Mouse (Mus musculus): ENCODE measurements at regions not wholly inside any gene's neighbourhood (a gene's known extent, or its start where the extent isn't known, plus 50 kb on each side); places are given as distances from the start of the nearest gene placed in this dataset.

DNA sequence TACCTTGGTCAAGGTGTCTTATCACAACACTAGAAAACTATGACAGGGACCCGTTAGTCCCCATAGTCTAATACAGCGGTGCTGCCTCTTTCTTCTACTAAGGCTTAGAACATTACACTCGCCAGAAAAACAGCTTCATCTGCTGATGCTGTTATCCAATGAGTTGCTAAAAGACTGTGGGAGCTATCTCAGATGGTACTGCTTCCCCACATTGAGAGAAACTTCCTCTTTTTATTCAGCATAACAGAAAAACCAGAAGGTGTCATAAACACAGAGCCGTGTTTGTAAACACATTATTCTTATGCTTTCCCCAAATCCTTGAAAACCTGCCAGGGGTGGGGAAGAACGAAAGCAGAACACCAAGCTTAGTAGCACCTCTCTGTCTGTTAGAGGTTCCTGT is 49.9 kb upstream of the Arhgap5 start:
- H3K4me1 ChIP-seq (replicated peaks; ENCODE audit: low read depth, low read length): no peaks in the 10 kb centered on the region
- TF ChIP-seq POU5F1 (IDR thresholded peaks at IDR 0.05; ENCODE audit: borderline replicate concordance, low read length) (no peak), NANOG (IDR thresholded peaks at IDR 0.05; ENCODE audit: borderline replicate concordance, low read length) (no peak), CTCF (conservative IDR thresholded peaks at IDR 0.05; ENCODE audit: low read length) (no peak)
- H3K9me3 ChIP-seq (ENCODE audit: low read length): peaks cover 19% of the 10 kb centered on the region
- H3K4me3 ChIP-seq (replicated peaks; ENCODE audit: low read length): no peak overlapping the region
- no peaks in the 10 kb centered on the region for H3K27me3 ChIP-seq (ENCODE audit: insufficient read depth, low read length)
- no peaks in the 10 kb centered on the region for H3K36me3 ChIP-seq (ENCODE audit: insufficient read depth, low read length)

Data from E14TG2a.4 (cell line).